Mouse (Mus musculus) central nervous system, embryonic 14 days (tissue): Measurements from ENCODE around the gene Gm7980. TPM values are rescaled to one million over a fixed set of nuclear protein-coding genes. Genes with fewer than 3 reads are reported as not detected.

ENCODE experiments used
- polyA plus RNA-seq: library from polyadenylated mRNA; depleted of rRNA; stranded (reverse); fragments of >200 nt; gene quantifications from 2 replicates; pipeline ENCODE4 v1.2.3, GENCODE M21; 2012; rRNA removed

Gm7980 gene
- not detected in 2 replicates for polyA plus RNA-seq

GRCm38 (mm10) chr14:41907190-41907589, at the start of gene Gm7980:
Gene Gm7980, minus strand, starts transcription at chr14:41907290.

DNA sequence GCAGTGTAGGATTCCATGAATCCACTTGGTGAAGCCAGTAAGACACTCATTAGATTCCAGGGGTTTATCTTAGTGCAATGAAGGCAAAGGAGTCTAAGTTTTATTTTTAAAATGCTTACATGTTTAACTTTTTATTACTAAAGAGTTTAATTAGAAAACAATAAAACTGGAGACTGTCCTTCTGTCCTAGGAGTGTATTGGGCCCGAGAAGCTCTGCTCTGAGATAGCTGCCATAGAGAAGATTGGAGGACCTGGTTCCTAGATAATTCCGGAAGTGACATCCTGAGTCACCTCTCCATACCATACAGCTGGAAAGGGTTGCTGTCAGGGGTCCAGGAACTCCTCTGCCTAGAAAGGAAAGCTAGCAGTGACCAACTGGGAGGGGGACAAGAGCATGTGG, 36.6 kb upstream of the Gm7980 start, which contains the start of gene 1700024B05Rik:
Gene 1700024B05Rik (plus strand): TSS at position 301 of the 400 bp plus-strand sequence.

DNA sequence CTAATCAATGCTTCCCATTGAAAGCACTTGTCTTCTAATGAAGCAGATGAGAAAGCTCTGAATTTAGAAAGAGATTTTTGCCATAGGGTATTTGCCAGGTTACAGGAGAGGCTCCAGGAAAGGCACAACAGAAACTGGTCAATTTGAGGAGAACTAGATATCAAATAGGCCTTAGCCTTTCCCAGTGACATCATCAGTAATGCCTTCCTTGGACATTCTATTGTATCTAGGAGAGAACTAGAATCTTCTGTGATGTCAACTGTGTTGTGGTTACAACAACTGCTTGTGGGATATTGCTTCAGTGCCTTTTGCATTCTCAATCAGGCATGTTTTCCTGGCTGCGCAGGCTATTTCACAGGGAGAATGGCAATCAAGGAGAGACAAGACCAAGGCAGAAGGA, 17.6 kb upstream of the Gm7980 start, which contains the start of gene 1700049E17Rik1:
Gene 1700049E17Rik1 (plus strand): TSS at position 301 of the 400 bp plus-strand sequence.

Other genes with a start within 250 kb of the Gm7980 start
- gene Gm8068, start 205.4 kb downstream of the Gm7980 start, polyA plus RNA-seq, result not detected in 2 replicates
- not detected in 2 replicates for gene Gm7929, start 156.7 kb downstream of the Gm7980 start, polyA plus RNA-seq
- gene Gm47189, start 134.8 kb downstream of the Gm7980 start, polyA plus RNA-seq, result not detected in 2 replicates
- not detected in 2 replicates for gene 1700049E17Rik1, start 17.7 kb upstream of the Gm7980 start, polyA plus RNA-seq
- not detected in 2 replicates for gene 1700024B05Rik, start 36.7 kb upstream of the Gm7980 start, polyA plus RNA-seq
- gene Gm6401, start 60.6 kb upstream of the Gm7980 start, polyA plus RNA-seq, result not detected in 2 replicates
- not detected in 2 replicates for gene Gm3543, start 76.0 kb upstream of the Gm7980 start, polyA plus RNA-seq
- gene Gm7951, start 210.1 kb upstream of the Gm7980 start, polyA plus RNA-seq, result not detected in 2 replicates